Mouse (Mus musculus) splenic B cell, adult 2 months (primary cell): Measurements from ENCODE around the gene Cdk14.

ENCODE experiments used
- DNase-seq: peaks from one replicate; pipeline ENCODE4 v3.0.0-alpha.2; 2011; ENCODE audit warnings: low read depth, low spot score
- H3K27me3 ChIP-seq: 2 replicates; pipeline ENCODE4 v1.6.1; 2012; ENCODE audit warnings: mild to moderate bottlenecking, low read length, moderate library complexity, mixed read lengths; ENCODE audit not compliant: control insufficient read depth, poor library complexity, insufficient read depth, severe bottlenecking
- H3K36me3 ChIP-seq: 2 replicates; pipeline ENCODE4 v1.6.1; 2012; ENCODE audit warnings: mild to moderate bottlenecking, low read length, moderate library complexity, mixed read lengths; ENCODE audit not compliant: control insufficient read depth, poor library complexity, insufficient read depth, severe bottlenecking

Cdk14 gene

DNA sequence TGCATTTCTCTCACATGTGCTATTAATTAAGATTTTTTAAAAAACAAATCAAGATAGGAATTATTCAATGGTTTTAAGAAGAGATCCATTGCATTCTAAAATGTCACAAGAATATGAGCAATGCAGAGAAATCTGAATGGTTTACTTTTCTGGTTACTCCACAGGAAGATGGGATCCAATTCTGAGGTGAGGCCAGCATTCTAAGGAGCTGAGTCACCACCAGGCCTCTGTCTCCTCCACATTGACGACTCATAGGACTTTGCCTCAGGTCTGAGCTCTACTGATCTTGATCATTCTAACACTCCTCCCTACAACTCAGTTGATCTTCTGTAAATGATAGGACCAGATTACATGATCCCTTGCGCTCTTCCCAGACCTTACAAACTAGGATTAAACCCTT is 239.4 kb downstream of the Cdk14 start:
- no peaks in the 10 kb centered on the region for H3K27me3 ChIP-seq
- H3K36me3 ChIP-seq = no peaks in the 10 kb centered on the region
- no peak for DNase-seq

DNA sequence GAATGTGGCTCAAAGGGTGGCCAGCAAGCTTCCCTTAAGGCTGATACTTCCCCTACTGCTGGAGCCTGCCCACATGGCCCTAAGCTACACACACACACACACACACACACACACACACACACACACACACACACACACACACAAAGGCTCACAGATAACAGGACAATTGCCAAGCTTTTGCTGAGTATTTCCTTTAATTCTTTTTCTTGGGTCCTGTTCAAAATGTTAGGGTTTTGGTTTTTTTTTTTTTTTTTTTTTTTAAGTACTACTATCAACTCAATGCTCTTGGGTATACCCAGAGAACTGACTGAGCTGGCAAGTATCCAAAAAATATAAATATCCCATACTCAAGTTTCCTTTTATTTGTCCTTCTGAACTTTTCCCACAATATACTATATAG is 239.8 kb downstream of the Cdk14 start:
- Histone ChIP-seq H3K36me3 (no peaks in the 10 kb centered on the region), H3K27me3 (no peaks in the 10 kb centered on the region)
- no peak for DNase-seq

DNA sequence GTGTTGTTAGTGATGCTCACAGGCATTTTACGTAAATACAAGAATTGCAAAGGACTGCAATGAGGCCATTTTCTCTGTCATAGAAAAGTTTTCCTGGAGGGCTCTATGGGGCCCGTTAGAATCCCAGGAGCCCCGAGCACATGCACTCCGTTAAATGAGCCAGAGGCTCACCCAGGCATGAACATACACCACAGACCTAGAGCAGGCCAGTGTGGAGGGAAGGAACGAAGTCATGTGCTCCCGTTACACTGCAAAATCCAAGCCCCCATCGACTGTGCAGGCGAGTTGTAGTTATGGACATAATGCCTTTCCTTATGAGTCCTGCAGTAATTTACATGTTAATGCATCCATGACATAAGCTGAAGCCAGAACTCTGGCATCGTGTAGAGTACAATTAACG is 244.1 kb downstream of the Cdk14 start:
- DNase-seq = no peak
- Histone ChIP-seq H3K36me3 (no peaks in the 10 kb centered on the region), H3K27me3 (no peaks in the 10 kb centered on the region)

DNA sequence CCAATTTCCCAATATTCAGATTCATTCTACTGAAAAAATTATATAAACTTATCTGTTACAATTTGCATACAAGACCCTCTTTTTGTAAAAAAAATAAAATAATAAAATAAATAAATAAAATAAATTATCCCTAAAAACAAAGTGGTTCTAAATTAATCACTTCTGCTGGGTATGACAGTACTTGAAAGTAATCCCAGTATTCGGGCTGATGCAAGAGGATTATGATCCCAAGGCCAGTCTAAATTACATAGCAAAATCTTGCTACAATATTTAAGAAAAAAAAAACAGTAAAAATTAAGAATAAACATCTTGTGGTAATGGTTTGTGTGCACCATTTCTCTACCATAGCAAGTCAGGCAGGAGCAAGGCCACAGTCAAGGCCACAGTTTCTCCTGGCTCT is 244.5 kb downstream of the Cdk14 start:
- H3K36me3 ChIP-seq = no peaks in the 10 kb centered on the region
- no peaks in the 10 kb centered on the region for H3K27me3 ChIP-seq
- no peak for DNase-seq

DNA sequence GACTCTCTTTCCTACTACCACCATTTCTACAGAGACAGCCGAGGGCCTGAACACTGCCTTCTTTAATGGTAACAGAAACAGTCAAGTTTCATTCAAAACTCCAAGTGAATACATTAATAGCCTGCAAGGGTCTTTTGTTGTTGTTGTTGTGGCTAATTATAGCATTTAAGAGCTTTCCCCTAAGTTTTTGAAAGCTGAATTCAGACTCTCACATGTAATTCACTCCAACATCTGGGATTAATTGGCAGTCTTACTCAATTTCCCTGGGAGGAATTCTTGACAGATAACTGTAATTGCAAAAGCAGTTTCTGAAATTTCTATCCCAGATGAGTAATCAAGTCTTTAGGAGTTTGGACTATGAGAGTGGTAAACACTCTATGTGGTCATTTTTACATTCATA is 245.0 kb downstream of the Cdk14 start:
- Histone ChIP-seq H3K27me3 (no peaks in the 10 kb centered on the region), H3K36me3 (no peaks in the 10 kb centered on the region)
- DNase-seq = no peak

DNA sequence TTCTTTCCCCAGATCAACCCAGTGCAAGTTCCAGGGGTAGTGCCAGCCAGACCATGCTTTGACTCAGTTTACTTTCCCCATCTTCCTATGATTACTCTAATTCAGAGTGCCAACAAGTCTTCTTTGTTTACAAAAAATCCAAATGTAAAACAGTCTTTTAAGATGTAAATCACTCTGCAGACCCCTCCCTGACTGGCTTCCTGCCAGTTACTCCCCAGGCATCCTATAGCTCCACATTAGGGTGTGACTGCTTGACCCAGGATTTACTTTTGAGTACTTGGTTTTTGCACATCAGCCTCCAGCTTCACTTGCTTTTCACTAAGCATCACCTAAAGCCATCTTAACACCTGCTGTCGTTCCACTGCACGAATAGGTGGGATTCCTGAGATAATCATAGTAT is 254.0 kb downstream of the Cdk14 start:
- Histone ChIP-seq H3K27me3 (no peaks in the 10 kb centered on the region), H3K36me3 (no peaks in the 10 kb centered on the region)
- no peak for DNase-seq

DNA sequence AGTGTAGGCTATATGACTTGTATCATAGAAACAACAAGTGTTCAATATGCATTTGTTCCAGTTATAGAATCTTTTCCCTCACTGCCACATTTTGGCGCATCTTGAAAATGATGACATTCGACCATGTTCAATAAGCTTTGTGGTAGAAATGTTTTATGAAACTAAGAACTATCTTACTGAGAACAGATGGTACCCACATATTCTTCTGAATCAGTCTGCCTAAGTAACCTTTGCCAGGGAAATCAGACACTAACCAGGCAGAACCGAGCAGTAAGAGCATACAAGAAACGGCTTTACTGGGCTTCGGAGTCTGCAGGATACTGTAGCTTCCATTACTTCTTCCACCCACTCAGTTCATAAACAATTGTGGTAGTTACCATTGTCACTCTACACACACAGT is 255.8 kb downstream of the Cdk14 start:
- no peak for DNase-seq
- Histone ChIP-seq H3K36me3 (no peaks in the 10 kb centered on the region), H3K27me3 (no peaks in the 10 kb centered on the region)

DNA sequence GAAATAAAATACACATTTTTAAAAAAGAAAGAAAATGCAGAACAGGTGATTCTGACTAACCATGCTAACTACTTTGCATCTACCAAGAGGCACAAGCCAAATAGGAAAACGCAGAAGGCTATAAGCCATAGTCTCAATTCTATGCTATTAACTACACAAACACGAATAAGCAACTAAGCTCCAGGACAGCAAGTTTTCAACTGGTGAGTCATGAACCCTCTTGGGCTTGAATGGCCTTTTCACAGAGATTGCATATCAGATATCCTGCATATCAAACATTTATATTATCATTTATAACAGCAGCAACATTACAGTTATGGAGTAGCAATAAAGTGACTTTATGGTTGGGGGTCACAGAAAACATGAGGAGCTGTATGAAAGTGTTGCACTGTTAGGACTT is 256.3 kb downstream of the Cdk14 start:
- no peak for DNase-seq
- H3K27me3 ChIP-seq = no peaks in the 10 kb centered on the region
- no peaks in the 10 kb centered on the region for H3K36me3 ChIP-seq

DNA sequence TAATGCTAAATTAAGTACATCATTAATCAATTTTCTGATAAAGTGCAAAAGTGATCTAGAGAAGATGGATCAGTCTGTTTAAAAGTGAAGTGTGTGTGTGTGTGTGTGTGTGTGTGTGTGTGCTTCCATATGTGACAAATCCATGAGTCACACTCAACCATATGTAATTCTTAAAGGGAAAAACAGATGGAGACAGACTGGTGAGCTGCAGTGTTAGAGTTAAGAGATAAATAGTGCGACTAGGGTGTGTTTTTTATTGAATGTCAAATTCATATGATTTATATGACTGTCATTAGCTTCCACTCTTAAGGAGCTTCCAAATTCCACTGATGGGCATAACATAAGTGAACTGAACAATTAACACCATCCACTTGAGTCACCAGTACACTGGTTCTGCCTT is 260.6 kb downstream of the Cdk14 start:
- Histone ChIP-seq H3K27me3 (no peaks in the 10 kb centered on the region), H3K36me3 (no peaks in the 10 kb centered on the region)
- no peak for DNase-seq

DNA sequence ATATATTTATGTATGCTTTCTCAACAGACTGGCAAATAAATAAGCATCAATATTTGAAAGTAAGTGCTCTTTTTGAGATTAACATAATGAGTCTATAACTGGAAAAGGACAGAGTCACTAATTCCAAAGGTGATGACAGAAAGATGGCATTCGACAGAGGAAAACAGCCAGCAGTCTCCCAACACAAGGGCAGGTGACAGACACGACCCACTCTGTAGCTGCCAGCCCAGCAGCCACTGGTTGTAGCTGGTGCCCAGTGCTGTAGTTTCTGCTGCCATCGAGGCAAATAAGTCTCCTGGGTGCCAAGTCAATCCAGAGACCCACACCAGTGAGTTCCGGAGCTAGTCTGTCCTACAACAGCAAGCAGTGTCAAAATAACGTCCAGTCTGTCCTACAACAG is 280.3 kb downstream of the Cdk14 start:
- no peaks in the 10 kb centered on the region for H3K36me3 ChIP-seq
- H3K27me3 ChIP-seq = no peaks in the 10 kb centered on the region
- DNase-seq = no peak

DNA sequence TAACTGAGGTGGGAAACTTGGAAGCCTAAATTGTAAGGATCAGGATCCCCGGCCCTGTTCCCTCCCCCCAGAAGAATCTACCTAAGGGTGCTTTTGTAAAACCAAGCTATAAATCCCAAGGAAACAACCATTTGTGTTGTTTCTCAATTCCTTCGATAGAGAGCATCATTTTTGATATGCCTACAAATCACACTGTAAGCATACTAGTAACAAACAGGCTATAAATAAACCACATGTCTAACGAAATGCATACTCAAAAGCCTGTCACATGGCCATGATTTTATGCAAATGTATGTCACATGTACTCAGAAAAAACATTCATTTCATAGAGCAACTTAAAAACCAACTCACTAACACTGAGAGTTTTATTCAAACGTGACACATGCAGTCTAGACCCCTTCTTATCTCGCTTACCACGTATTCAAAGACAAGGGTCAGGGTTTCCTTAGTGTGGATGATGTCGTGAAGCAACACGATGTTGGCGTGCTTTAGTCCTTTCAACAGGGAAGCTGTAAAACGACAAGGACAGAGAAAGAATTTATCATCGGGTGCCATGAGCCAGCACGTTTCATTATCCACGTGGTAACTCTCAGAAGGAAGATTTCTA is 285.1 kb downstream of the Cdk14 start:
- Histone ChIP-seq H3K36me3 (no peaks in the 10 kb centered on the region), H3K27me3 (no peaks in the 10 kb centered on the region)
- no peak for DNase-seq

DNA sequence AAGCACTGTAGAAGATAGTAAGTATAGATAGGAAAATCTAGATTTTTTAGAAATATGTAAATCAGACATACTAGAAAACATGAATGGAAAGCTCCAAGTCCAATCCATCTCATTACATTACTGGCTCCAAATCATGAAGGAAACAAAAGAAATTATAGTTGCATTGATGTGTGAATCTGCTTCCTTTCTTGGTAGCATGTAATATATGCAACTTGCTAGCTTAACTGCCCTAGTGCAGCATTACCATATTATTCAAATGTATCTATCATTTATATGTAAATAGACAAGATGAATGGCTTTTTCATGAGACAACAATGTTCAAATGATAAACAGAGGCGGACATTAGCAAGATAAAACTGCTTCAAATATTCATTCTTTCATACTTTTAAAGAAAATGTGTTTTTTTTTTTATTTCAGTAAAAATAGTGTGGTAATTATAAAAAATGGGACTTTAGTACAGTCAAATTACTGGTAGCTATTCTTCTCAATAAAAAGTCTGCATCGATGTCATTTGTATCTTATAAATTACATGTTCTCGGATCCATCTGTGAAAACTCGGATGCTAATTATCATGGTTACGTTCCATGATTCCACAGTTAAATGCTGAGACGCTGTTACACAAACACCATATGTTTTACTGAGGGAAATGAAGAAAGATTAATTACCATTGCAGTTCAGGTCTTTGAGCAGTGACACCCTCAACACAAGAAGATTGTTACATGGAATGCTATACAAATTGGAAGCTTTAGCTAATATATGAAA is 285.8 kb downstream of the Cdk14 start:
- Histone ChIP-seq H3K27me3 (no peaks in the 10 kb centered on the region), H3K36me3 (no peaks in the 10 kb centered on the region)
- no peak for DNase-seq

DNA sequence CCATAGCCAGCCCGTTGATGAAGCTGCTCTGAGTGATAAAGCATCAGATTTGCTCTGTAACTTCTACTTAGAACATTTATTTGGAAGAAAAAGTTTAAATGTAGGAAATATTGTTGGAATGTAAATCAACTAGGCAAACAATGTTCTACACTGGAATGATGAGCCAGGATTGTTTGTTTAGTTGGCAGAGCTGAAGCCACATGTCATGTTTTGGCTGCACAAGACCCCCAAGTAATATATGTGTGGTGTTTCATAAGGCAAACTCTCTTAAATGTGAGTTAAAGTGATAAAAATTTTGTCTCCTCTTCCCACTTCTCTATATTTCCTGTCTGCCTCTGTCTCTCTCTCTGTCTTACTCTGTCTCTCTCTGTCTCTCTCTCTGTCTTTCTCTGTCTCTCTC is 291.3 kb downstream of the Cdk14 start:
- Histone ChIP-seq H3K27me3 (no peaks in the 10 kb centered on the region), H3K36me3 (no peaks in the 10 kb centered on the region)
- DNase-seq = no peak

DNA sequence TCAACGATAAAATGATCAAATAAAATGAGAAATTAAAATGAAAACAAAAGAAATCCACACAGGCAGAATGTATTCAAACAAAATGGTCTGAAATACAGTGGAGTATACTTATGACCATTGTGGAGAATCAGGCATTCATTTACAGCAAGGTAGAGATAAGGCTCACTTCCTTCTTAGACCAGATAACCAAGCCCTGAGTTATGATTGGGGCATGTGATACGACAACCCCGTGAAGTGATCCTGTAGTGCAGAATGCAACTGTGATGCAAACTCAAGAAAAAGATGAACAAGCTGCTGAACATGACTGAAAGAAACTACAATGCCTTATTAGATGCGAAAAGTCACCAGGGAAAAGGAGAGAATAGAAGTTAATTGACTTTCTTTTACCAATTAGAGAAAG is 295.5 kb downstream of the Cdk14 start:
- no peaks in the 10 kb centered on the region for H3K27me3 ChIP-seq
- DNase-seq = no peak
- no peaks in the 10 kb centered on the region for H3K36me3 ChIP-seq

DNA sequence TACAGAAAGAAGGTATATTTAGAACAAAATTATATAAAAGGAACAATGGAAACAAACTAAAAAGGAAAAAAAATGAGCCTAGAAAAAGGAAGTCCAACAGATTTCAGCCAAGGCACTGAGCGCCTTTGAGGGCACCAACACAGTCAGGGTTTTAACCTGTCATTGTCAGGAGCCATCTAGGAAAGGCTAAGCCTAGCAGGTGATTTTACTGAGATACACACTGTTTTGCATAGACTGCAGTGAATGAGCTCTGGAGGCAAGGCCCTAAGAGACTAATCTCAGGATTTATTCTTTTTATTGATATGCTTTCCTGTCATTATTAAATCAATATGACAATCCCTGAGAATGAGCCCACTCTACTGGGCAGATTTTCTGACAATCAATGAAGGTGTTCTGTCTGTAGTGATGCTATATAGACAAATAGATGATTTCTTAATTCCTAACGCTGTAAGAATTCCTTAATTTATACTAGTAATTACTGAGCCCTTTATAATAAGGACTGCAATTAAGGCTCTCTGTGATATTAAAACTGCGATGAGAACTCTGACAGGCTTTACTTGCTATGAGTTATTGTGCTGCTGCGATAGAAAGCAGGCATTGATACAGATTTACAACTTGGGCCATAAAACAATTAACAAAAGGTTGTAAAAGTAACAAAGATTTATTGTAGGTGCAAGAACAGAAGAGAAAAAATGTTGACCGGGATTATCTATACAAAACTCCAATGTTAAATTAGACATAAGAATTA is 303.2 kb downstream of the Cdk14 start:
- DNase-seq = no peak
- H3K27me3 ChIP-seq = no peaks in the 10 kb centered on the region
- no peaks in the 10 kb centered on the region for H3K36me3 ChIP-seq
